Mouse (Mus musculus): ENCODE results near the gene Ankrd34c. TPM values are rescaled to one million over a fixed set of nuclear protein-coding genes. Genes with fewer than 3 reads are reported as not detected.

Ankrd34c gene
- polyA plus RNA-seq, 1 experiment: not detected

DNA sequence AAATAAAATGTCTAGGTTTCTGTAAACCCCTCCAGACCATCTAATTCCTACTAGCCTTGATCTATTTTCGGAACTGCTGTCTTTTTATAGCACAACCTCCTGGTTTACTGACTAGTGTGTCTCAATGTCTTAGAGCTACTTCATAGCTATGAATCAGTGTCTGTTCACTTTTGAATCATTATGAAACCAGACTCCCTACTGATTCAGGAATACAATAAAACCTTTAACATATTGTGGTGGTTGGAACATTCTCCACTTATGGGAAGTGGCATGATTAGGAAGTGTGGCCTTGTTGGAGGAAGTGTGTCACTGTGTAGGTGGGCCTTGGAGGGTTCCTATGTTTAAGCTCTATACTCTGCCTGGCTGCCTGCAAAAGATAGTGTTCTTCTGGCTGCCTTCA is 43.1 kb downstream of the Ankrd34c start:
- Histone ChIP-seq H3K27me3 (ENCODE audit: control insufficient read depth, insufficient read depth, insufficient read length) (no peaks in the 10 kb centered on the region), H3K79me2 (ENCODE audit: control insufficient read depth, insufficient read depth) (no peaks in the 10 kb centered on the region), H3K79me3 (ENCODE audit: low read depth) (no peaks in the 10 kb centered on the region), H3ac (ENCODE audit: control insufficient read depth, insufficient read length, low read depth) (no peak overlapping the region), H3K36me3 (ENCODE audit: control insufficient read depth, insufficient read depth) (peaks cover 1% of the 10 kb centered on the region), H3K4me3 (ENCODE audit: insufficient read depth, poor library complexity, severe bottlenecking) (no peak overlapping the region)
- TF ChIP-seq CEBPB (IDR thresholded peaks at IDR 0.05; ENCODE audit: low read depth) (no peak), MYOD1 (IDR thresholded peaks at IDR 0.05; ENCODE audit: control insufficient read depth, insufficient read length, low read depth) (no peak), MAX (IDR thresholded peaks at IDR 0.05) (no peak), FOSL1 (IDR thresholded peaks at IDR 0.05; ENCODE audit: insufficient read depth, low read length, poor library complexity, severe bottlenecking) (no peak), CTCF (IDR thresholded peaks at IDR 0.05; ENCODE audit: control insufficient read depth, insufficient read depth, insufficient read length) (no peak), USF1 (IDR thresholded peaks at IDR 0.05; ENCODE audit: low read depth) (no peak), MYOG (IDR thresholded peaks at IDR 0.05; ENCODE audit: control insufficient read depth, extremely low read depth, insufficient read length) (no peak)

DNA sequence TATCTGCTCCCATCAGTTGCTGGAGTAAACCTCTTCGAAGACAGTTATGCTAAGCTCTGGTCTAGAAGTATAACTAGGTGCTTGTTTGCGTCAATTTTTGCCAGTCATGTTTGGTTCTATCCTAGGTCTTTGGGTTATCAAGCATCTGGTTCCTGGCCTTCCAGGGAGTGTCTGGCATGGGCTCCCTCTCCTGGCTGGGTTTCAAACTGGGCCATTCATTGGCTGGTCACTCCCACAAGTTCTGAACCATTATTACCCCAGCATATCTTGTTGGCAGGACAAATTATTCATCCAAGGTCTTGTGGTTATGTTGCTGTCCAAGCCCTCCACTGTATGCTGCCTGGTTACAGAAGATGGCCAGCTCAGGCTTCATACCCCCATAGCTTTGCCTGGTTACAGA is 44.6 kb downstream of the Ankrd34c start:
- Histone ChIP-seq H3K27me3 (ENCODE audit: control insufficient read depth, insufficient read depth, insufficient read length) (no peaks in the 10 kb centered on the region), H3ac (ENCODE audit: control insufficient read depth, insufficient read length, low read depth) (no peak overlapping the region), H3K79me3 (ENCODE audit: low read depth) (no peaks in the 10 kb centered on the region), H3K36me3 (ENCODE audit: control insufficient read depth, insufficient read depth) (no peaks in the 10 kb centered on the region), H3K79me2 (ENCODE audit: control insufficient read depth, insufficient read depth) (no peaks in the 10 kb centered on the region), H3K4me3 (ENCODE audit: insufficient read depth, poor library complexity, severe bottlenecking) (no peak overlapping the region)
- TF ChIP-seq MYOD1 (IDR thresholded peaks at IDR 0.05; ENCODE audit: control insufficient read depth, insufficient read length, low read depth) (no peak), FOSL1 (IDR thresholded peaks at IDR 0.05; ENCODE audit: insufficient read depth, low read length, poor library complexity, severe bottlenecking) (no peak), CEBPB (IDR thresholded peaks at IDR 0.05; ENCODE audit: low read depth) (no peak), CTCF (IDR thresholded peaks at IDR 0.05; ENCODE audit: control insufficient read depth, insufficient read depth, insufficient read length) (no peak), MAX (IDR thresholded peaks at IDR 0.05) (no peak), USF1 (IDR thresholded peaks at IDR 0.05; ENCODE audit: low read depth) (no peak), MYOG (IDR thresholded peaks at IDR 0.05; ENCODE audit: control insufficient read depth, extremely low read depth, insufficient read length) (no peak)

DNA sequence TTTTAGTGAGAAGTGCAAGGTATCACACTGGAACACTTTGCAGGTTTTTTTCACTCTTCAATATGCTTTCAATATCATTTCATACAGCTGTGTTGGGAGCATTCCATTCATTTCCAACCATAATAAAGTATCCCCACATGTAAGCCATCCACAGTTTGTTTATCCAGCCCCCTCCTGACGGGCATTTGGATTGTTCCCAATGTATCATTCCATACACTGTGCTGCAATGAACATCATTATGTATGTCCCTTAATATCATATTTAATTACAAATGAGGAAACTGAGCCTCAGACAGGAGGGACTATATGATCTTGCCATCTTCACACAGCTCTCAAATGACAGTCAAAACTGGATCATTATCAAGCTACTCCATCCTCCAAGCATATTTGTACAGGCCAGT is 49.1 kb downstream of the Ankrd34c start:
- H3K27me3 ChIP-seq (ENCODE audit: control insufficient read depth, insufficient read depth, insufficient read length): no peaks in the 10 kb centered on the region
- no peak overlapping the region for H3K4me3 ChIP-seq (ENCODE audit: insufficient read depth, poor library complexity, severe bottlenecking)
- no peak for TF ChIP-seq FOSL1 (IDR thresholded peaks at IDR 0.05; ENCODE audit: insufficient read depth, low read length, poor library complexity, severe bottlenecking)
- no peak for TF ChIP-seq CTCF (IDR thresholded peaks at IDR 0.05; ENCODE audit: control insufficient read depth, insufficient read depth, insufficient read length)
- no peak for TF ChIP-seq MYOD1 (IDR thresholded peaks at IDR 0.05; ENCODE audit: control insufficient read depth, insufficient read length, low read depth)
- no peak for TF ChIP-seq CEBPB (IDR thresholded peaks at IDR 0.05; ENCODE audit: low read depth)
- TF ChIP-seq MYOG (IDR thresholded peaks at IDR 0.05; ENCODE audit: control insufficient read depth, extremely low read depth, insufficient read length): no peak
- TF ChIP-seq USF1 (IDR thresholded peaks at IDR 0.05; ENCODE audit: low read depth): no peak
- no peak for TF ChIP-seq MAX (IDR thresholded peaks at IDR 0.05)
- no peak overlapping the region for H3ac ChIP-seq (ENCODE audit: control insufficient read depth, insufficient read length, low read depth)
- no peaks in the 10 kb centered on the region for H3K79me2 ChIP-seq (ENCODE audit: control insufficient read depth, insufficient read depth)
- no peaks in the 10 kb centered on the region for H3K79me3 ChIP-seq (ENCODE audit: low read depth)
- no peaks in the 10 kb centered on the region for H3K36me3 ChIP-seq (ENCODE audit: control insufficient read depth, insufficient read depth)

DNA sequence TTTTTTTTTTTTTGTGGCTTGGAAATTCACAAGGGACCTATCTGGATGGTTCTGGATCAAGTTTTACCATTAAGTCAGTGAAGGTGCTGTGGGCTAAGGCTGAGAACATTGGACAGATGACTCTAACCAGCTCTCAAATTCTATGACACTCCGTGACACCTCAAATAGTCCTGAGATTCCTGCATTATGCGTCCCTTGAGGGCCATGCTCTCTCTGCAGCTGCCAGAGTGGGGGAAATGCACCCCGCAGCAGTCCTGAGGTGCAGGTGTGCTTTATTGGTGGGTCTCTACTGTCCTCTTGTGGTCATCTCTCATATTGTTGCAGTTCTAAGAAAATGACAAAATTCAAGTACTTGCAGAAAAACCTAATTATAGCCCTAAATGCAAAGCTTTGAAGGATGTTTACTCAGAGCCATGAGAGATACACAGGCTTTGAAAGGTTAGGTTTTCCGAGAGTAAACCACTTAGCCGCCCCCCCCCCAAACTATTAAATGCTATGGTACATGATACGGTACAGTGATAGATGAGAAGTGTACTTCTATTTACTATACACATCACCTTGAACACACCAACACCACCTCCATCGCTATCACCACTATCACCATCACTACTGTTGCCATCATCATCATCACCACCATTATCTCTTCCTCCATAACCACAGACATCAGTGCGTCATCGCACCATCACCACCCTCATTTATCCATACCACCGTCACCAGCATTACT is 50.6 kb downstream of the Ankrd34c start:
- Histone ChIP-seq H3K36me3 (ENCODE audit: control insufficient read depth, insufficient read depth) (no peaks in the 10 kb centered on the region), H3K79me2 (ENCODE audit: control insufficient read depth, insufficient read depth) (no peaks in the 10 kb centered on the region), H3K27me3 (ENCODE audit: control insufficient read depth, insufficient read depth, insufficient read length) (no peaks in the 10 kb centered on the region), H3K4me3 (ENCODE audit: insufficient read depth, poor library complexity, severe bottlenecking) (no peak overlapping the region), H3ac (ENCODE audit: control insufficient read depth, insufficient read length, low read depth) (no peak overlapping the region), H3K79me3 (ENCODE audit: low read depth) (no peaks in the 10 kb centered on the region)
- TF ChIP-seq USF1 (IDR thresholded peaks at IDR 0.05; ENCODE audit: low read depth) (no peak), CTCF (IDR thresholded peaks at IDR 0.05; ENCODE audit: control insufficient read depth, insufficient read depth, insufficient read length) (peak; percentile 19), MYOD1 (IDR thresholded peaks at IDR 0.05; ENCODE audit: control insufficient read depth, insufficient read length, low read depth) (no peak)

DNA sequence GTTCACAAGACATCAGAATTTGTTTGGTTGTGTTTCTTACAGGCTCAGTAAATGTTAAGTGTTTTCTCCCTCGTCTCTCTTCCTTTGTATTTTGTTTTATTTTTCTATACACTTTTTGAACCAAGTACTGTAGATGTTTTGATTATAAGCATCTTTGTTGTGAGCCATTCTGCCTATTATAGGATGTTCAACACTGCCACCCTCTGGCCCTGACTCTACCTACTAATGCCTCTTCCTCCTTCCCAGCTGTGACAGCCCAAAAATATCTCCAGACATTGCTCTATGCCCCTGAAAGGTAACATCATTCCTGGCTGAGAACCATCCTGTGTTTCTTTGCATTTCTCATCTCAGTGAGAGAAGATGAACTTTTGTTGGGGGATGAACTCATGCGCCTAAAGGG is 52.0 kb downstream of the Ankrd34c start:
- no peaks in the 10 kb centered on the region for H3K36me3 ChIP-seq (ENCODE audit: control insufficient read depth, insufficient read depth)
- H3K27me3 ChIP-seq (ENCODE audit: control insufficient read depth, insufficient read depth, insufficient read length): no peaks in the 10 kb centered on the region
- TF ChIP-seq FOSL1 (IDR thresholded peaks at IDR 0.05; ENCODE audit: insufficient read depth, low read length, poor library complexity, severe bottlenecking) (no peak), MAX (IDR thresholded peaks at IDR 0.05) (no peak), USF1 (IDR thresholded peaks at IDR 0.05; ENCODE audit: low read depth) (no peak), MYOD1 (IDR thresholded peaks at IDR 0.05; ENCODE audit: control insufficient read depth, insufficient read length, low read depth) (no peak), CTCF (IDR thresholded peaks at IDR 0.05; ENCODE audit: control insufficient read depth, insufficient read depth, insufficient read length) (no peak), MYOG (IDR thresholded peaks at IDR 0.05; ENCODE audit: control insufficient read depth, extremely low read depth, insufficient read length) (no peak), CEBPB (IDR thresholded peaks at IDR 0.05; ENCODE audit: low read depth) (no peak)
- H3K4me3 ChIP-seq (ENCODE audit: insufficient read depth, poor library complexity, severe bottlenecking): no peak overlapping the region
- H3ac ChIP-seq (ENCODE audit: control insufficient read depth, insufficient read length, low read depth): no peak overlapping the region
- H3K79me2 ChIP-seq (ENCODE audit: control insufficient read depth, insufficient read depth): no peaks in the 10 kb centered on the region
- no peaks in the 10 kb centered on the region for H3K79me3 ChIP-seq (ENCODE audit: low read depth)

DNA sequence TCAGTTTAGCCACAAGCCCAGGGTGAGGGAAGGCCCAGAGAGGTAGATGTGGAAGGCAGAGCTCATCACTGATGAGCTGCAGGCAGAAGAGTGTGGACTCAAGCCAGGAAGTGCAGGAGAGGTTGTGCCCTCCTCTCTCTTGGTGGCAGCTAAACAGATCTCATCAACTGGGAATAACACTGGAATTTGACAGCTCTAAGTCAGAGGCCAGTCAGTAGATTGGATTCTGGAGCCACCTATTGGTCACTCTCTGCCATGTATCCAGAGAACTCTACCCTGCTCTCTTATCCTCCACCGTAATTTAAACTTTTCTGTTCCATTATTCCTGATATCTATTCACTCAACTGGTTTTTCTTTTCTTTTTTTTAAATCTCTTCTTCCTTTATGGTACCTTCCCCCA is 59.3 kb downstream of the Ankrd34c start:
- no peaks in the 10 kb centered on the region for H3K79me2 ChIP-seq (ENCODE audit: control insufficient read depth, insufficient read depth)
- H3K27me3 ChIP-seq (ENCODE audit: control insufficient read depth, insufficient read depth, insufficient read length): no peaks in the 10 kb centered on the region
- no peak overlapping the region for H3ac ChIP-seq (ENCODE audit: control insufficient read depth, insufficient read length, low read depth)
- no peaks in the 10 kb centered on the region for H3K79me3 ChIP-seq (ENCODE audit: low read depth)
- TF ChIP-seq MAX (IDR thresholded peaks at IDR 0.05): no peak
- peak; percentile 39 for TF ChIP-seq CTCF (IDR thresholded peaks at IDR 0.05; ENCODE audit: control insufficient read depth, insufficient read depth, insufficient read length)
- no peak for TF ChIP-seq CEBPB (IDR thresholded peaks at IDR 0.05; ENCODE audit: low read depth)
- TF ChIP-seq FOSL1 (IDR thresholded peaks at IDR 0.05; ENCODE audit: insufficient read depth, low read length, poor library complexity, severe bottlenecking): no peak
- TF ChIP-seq MYOD1 (IDR thresholded peaks at IDR 0.05; ENCODE audit: control insufficient read depth, insufficient read length, low read depth): no peak
- no peak for TF ChIP-seq MYOG (IDR thresholded peaks at IDR 0.05; ENCODE audit: control insufficient read depth, extremely low read depth, insufficient read length)
- no peak overlapping the region for H3K4me3 ChIP-seq (ENCODE audit: insufficient read depth, poor library complexity, severe bottlenecking)
- no peaks in the 10 kb centered on the region for H3K36me3 ChIP-seq (ENCODE audit: control insufficient read depth, insufficient read depth)
